Mouse (Mus musculus): Measurements from ENCODE around the gene Olfr211.

DNA sequence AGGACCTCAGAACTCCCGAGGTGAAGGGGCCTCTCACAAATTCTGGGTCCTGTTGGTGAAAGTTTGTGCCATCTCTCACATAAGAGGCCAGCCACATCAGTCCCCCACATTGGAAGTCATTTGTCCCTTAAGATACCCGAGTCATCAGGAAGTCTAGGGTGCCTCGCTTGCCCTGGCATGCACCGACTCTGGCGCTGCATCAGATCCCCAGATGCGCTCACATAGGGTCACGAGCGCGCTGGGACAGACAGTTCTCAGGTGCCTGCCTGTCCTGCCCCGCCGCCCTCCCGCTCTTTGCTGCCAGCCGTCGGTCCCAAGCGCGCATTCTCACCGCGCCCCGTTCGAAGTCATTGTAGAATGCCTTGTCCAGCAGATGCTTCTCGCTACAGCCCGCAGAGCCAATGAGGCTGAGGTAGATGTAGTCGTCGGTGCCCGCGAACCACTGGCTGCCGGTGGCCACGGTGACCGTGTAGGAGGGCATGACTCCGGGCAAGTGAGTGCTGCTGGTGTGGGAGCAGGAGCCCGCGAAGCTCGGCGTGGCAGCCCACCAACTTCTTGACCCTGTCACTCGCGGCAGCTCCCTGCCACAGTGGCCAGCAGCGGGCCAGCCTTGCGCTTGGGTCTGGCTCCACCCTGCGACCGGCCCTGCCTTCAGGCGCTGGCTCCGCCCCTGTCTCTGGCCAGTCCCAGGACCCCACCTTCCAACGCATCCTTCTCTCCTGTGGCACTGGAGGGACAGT, 28.2 kb upstream of the Olfr211 start, which contains the start of gene Alox5:
- no peak for TF ChIP-seq CTCF (IDR thresholded peaks at IDR 0.05; ENCODE audit: insufficient read depth, low read length)
- peak; percentile 43; the same call in 1 of the 2 replicates for TF ChIP-seq POLR2A (IDR thresholded peaks at IDR 0.05; ENCODE audit: borderline replicate concordance, extremely low read depth, low read depth, low read length)

Data from lung, adult 2 months (tissue).